Mouse (Mus musculus) G1E (cell line): ENCODE data around the gene Rasa1. TPM values are rescaled to one million over a fixed set of nuclear protein-coding genes. Genes with fewer than 3 reads are reported as not detected.

Experiments used
- ATAC-seq: 2 replicates; pipeline ENCODE4 v1.8.0; 2016; ENCODE audit warnings: mild to moderate bottlenecking; ENCODE audit not compliant: insufficient number of reproducible peaks, poor library complexity, low FRiP score, severe bottlenecking; ENCODE audit errors: extremely low read depth
- DNase-seq: peaks from one replicate; pipeline ENCODE4 v3.0.0; 2012; ENCODE audit warnings: low spot score
- H3K27me3 ChIP-seq: 2 replicates; pipeline ENCODE4 v1.6.1; 2012; ENCODE audit warnings: mild to moderate bottlenecking, low read length, inconsistent platforms; ENCODE audit not compliant: insufficient read depth
- H3K36me3 ChIP-seq: replicated peaks from 2 replicates; pipeline ENCODE3; 2012; ENCODE audit warnings: mild to moderate bottlenecking, inconsistent platforms
- H3K4me1 ChIP-seq: 2 replicates; pipeline ENCODE4 v1.6.1; 2012; ENCODE audit warnings: low read depth, low read length, inconsistent platforms, mixed read lengths; ENCODE audit not compliant: insufficient read depth
- H3K4me3 ChIP-seq: 2 replicates; pipeline ENCODE4 v1.5.1; 2012; ENCODE audit warnings: low read depth, mild to moderate bottlenecking, inconsistent platforms, low read length, moderate library complexity, mixed read lengths
- H3K9me3 ChIP-seq: replicated peaks from 2 replicates; pipeline ENCODE4 v1.6.1; 2012; ENCODE audit warnings: inconsistent platforms
- CTCF ChIP-seq: IDR thresholded peaks from 2 replicates; pipeline ENCODE4 v1.5.1; 2012; ENCODE audit warnings: low read depth, low read length, inconsistent platforms, mixed read lengths
- GATA1 ChIP-seq: IDR thresholded peaks from 2 replicates; pipeline ENCODE4 v1.6.1; 2012; ENCODE audit warnings: borderline replicate concordance, low read length, inconsistent platforms, mixed read lengths
- GATA2 ChIP-seq: IDR thresholded peaks from 2 replicates; pipeline ENCODE4 v1.6.1; 2012; ENCODE audit warnings: low read depth, low read length, inconsistent platforms, borderline replicate concordance
- POLR2AphosphoS5 ChIP-seq: IDR thresholded peaks from 2 replicates; pipeline ENCODE4 v1.6.1; 2012; ENCODE audit warnings: low read depth, low read length, inconsistent platforms; ENCODE audit not compliant: insufficient replicate concordance
- TAL1 ChIP-seq: conservative IDR thresholded peaks from 2 replicates; pipeline ENCODE4 v1.6.1; 2012; ENCODE audit warnings: low read depth, low read length, inconsistent platforms, mixed read lengths
- polyA plus RNA-seq: library from polyadenylated mRNA; stranded (reverse); fragments of >175 nt; gene quantifications from 2 replicates; pipeline ENCODE4 v1.2.3, GENCODE M21; 2012
- total RNA-seq, 2 experiments: library from RNA; stranded (forward) in 1 of 2; stranded (reverse) in 1 of 2; fragments of 200-1000 nt in 1 of 2; fragments of >200 nt in 1 of 2; fragmentation: Nextera tagmentation in 1 of 2; gene quantifications; 2 replicates each; pipeline ENCODE4 v1.2.3; 2014 to 2017

Rasa1 gene
- total and polyA plus RNA-seq, 3 experiments, result 14.1 to 270 (median 261) TPM

GRCm38 (mm10) chr13:85218656-85219055, 70.3 kb downstream of the Rasa1 start:
- H3K4me3 ChIP-seq, result no peak overlapping the region
- H3K36me3 ChIP-seq, result peaks cover 57% of the 10 kb centered on the region
- peak; percentile 55 for ATAC-seq

GRCm38 (mm10) chr13:85210353-85210752, 78.6 kb downstream of the Rasa1 start:
- Histone ChIP-seq H3K4me1 (no peaks in the 10 kb centered on the region), H3K9me3 (no peaks in the 10 kb centered on the region), H3K36me3 (peaks cover 53% of the 10 kb centered on the region), H3K4me3 (no peak overlapping the region), H3K27me3 (no peaks in the 10 kb centered on the region)
- DNase-seq (no peak), ATAC-seq (no peak)
- TF ChIP-seq POLR2AphosphoS5 (no peak), GATA1 (no peak), GATA2 (no peak), CTCF (no peak), TAL1 (no peak)

More at GRCm38 (mm10) chr13:85218656-85219055, 70.3 kb downstream of the Rasa1 start:
- DNase-seq, result no peak
- Histone ChIP-seq H3K4me1 (peaks cover 11% of the 10 kb centered on the region), H3K27me3 (no peaks in the 10 kb centered on the region), H3K9me3 (no peaks in the 10 kb centered on the region)
- TF ChIP-seq CTCF, result no peak
- peak; percentile 75; the same call in 1 of the 2 replicates for TF ChIP-seq GATA2

- ATAC-seq, result no peak
- TF ChIP-seq CTCF, result no peak
- no peak for TF ChIP-seq POLR2AphosphoS5
- no peak for TF ChIP-seq GATA1
- no peak for TF ChIP-seq TAL1
- no peak for TF ChIP-seq GATA2
- no peak for DNase-seq
- H3K36me3 ChIP-seq, result peaks cover 54% of the 10 kb centered on the region
- no peaks in the 10 kb centered on the region for H3K27me3 ChIP-seq
- no peaks in the 10 kb centered on the region for H3K4me1 ChIP-seq
- H3K9me3 ChIP-seq, result no peaks in the 10 kb centered on the region
- no peak overlapping the region for H3K4me3 ChIP-seq
Measured at GRCm38 (mm10) chr13:85208656-85209055, 80.3 kb downstream of the Rasa1 start.

GRCm38 (mm10) chr13:85207493-85207892, 81.4 kb downstream of the Rasa1 start:
- no peak overlapping the region for H3K4me3 ChIP-seq
- ATAC-seq (peak; percentile 56; the same call in 1 of the 2 replicates), DNase-seq (no peak)
- TF ChIP-seq CTCF, result no peak
- no peak for TF ChIP-seq GATA2
- no peak for TF ChIP-seq GATA1
- TF ChIP-seq TAL1, result no peak
- no peak for TF ChIP-seq POLR2AphosphoS5
- peaks cover 60% of the 10 kb centered on the region for H3K36me3 ChIP-seq
- H3K4me1 ChIP-seq, result no peaks in the 10 kb centered on the region
- no peaks in the 10 kb centered on the region for H3K9me3 ChIP-seq
- no peaks in the 10 kb centered on the region for H3K27me3 ChIP-seq

- peak overlapping the region; percentile 30; the same call in 1 of the 2 replicates for H3K4me3 ChIP-seq
- no peaks in the 10 kb centered on the region for H3K9me3 ChIP-seq
- H3K4me1 ChIP-seq, result peaks cover 33% of the 10 kb centered on the region
- peaks cover 42% of the 10 kb centered on the region for H3K36me3 ChIP-seq
- no peak for DNase-seq
- no peaks in the 10 kb centered on the region for H3K27me3 ChIP-seq
- ATAC-seq, result no peak
- TF ChIP-seq TAL1 (no peak), CTCF (no peak), GATA2 (no peak), POLR2AphosphoS5 (no peak), GATA1 (no peak)
Measured at GRCm38 (mm10) chr13:85191253-85191652, 97.7 kb downstream of the Rasa1 start.

GRCm38 (mm10) chr13:85189644-85190121, 99.2 kb downstream of the Rasa1 start:
- ATAC-seq (peak; percentile 46), DNase-seq (peak; percentile 23)
- Histone ChIP-seq H3K27me3 (no peaks in the 10 kb centered on the region), H3K4me3 (peak overlapping the region; percentile 98), H3K4me1 (peaks cover 28% of the 10 kb centered on the region), H3K9me3 (no peaks in the 10 kb centered on the region), H3K36me3 (peaks cover 34% of the 10 kb centered on the region)
- no peak for TF ChIP-seq CTCF
- TF ChIP-seq TAL1, result no peak
- no peak for TF ChIP-seq POLR2AphosphoS5
- no peak for TF ChIP-seq GATA2
- no peak for TF ChIP-seq GATA1
